Mouse (Mus musculus): ENCODE measurements around the gene Trpc6. TPM values are rescaled to one million over a fixed set of nuclear protein-coding genes. Genes with fewer than 3 reads are reported as not detected.

Gene Trpc6
- not detected in 2 replicates for polyA plus RNA-seq (2012; ENCODE audit: low replicate concordance)

DNA sequence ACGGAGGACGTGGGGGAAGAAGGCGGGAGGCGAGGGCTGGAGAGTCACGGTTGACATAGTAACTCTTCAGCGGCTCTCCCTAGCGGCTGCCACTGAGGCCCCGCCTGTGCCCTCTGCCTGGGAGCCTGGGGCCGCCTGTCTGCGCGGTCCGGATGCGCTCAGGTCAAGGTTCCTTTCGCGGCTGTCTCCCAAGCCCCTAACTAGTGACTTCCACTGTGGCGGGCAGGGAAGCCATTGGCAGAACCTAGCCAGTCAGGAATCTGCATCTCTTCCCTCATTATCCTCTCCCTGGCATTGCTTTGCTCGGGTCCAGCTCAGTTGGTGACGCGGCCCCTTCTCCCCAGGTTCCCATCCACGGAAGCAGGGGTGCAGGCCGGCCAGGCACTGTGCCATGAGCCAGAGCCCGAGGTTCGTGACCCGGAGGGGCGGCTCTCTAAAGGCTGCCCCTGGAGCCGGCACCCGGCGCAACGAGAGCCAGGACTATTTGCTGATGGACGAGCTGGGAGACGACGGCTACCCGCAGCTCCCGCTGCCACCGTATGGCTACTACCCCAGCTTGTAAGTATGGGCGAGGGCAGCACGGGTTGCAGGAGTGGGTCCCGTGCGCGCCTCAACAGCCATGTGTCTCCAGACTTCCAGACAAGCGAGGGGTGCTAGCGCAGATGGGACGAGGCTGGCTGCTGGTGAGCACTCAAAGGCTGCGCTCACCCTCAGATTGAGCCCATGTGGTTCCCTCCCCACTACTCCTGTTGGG is at the start of gene Trpc6:
TSS of gene Trpc6 (plus strand) at position 102 of the 754 bp plus-strand sequence.

All from leukemia stem cell, adult 10-12 weeks (primary cell).